Mouse (Mus musculus): Measurements from ENCODE around the gene Artn.

DNA sequence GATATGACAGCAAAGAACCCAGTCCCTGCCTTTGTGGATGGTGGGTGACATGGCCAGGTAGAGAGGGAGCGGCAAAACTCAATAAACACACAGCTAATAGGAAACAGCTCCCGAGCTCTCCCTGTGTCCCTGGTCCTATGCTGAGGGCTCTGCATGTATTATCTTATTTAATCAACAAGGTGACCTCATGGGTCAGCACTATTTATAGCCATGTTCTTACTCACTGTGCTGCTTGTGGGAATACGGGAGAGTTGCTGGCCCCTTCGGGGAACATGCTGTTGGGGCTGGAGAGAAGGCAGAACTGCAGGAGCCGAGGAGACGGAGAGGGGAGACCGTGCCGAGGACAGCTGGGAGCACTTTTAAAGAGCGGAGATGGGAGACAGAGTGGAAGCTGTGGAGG, 47.8 kb upstream of the Artn start:
- TF ChIP-seq CTCF (IDR thresholded peaks at IDR 0.05; ENCODE audit: insufficient read depth, low read depth, low read length) (no peak), POLR2A (IDR thresholded peaks at IDR 0.05; ENCODE audit: insufficient read depth, low read depth, low read length) (no peak)

Measured in olfactory bulb, adult 2 months (tissue).